ENCODE assay signal across 12 mouse cellular contexts in the genomic region with DNA sequence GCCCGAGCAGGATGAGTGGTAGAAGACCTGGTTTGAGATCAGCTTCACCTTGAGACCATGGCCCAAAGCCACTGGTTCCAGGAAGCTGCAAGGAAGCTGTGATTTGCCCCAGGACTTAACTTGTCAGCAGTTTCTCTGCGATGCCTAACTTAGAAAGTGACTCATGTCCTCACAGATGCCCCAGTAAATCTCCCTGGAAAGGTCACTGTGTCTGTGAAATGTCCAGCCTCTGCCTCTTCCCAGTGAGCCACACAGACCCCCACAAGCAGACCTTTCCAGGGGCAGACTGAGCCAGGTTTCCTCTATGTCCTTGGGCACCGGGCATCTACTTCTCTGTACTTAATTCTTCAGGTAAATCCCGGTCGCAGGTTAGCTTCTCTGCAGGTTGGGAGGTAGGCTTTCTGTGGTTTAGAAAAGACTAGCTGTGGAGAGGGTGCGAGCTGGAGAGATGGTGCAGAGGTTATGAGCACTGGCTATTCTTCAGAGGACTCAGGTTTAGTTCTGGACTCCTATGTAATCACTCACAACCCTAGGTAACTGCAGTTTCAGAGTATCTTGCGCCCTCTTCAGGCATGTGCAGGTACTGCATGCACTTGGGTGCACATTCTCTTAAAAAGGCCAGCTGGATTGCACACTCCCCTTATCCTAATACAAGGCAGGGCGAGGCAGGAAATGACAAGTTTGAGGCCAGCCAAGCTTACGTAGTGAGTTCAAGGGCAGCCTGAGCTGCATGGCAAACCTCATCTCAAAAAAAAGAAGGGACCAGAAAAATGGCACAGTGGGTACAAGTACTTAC. TPM values are rescaled to one million over a fixed set of nuclear protein-coding genes. Genes with fewer than 3 reads are reported as not detected.
DNase-seq lines count a peak whose midpoint lies in the region; ATAC-seq and TF ChIP-seq lines count a peak whose summit lies in the region.
"Had no signal": no experiment of that assay in that cellular context is flagged by ENCODE, and none has a peak within 500 bp of the region (broad histone marks: within the 10 kb centered on the region; RNA-seq: fewer than 3 reads in every experiment).

No protein-coding gene starts in this region.

- 0 out of 2 replicates have a peak, but pooled peaks have one; percentile 25 for TF ChIP-seq EP300 in heart, postnatal 0 days (IDR thresholded peaks at IDR 0.05; ENCODE audit: low read depth)

- no peaks in the 10 kb centered on the region for H3K36me3 ChIP-seq in hindbrain, embryonic 11.5 days (ENCODE audit: control insufficient read depth, insufficient read depth, low read length)
- no peaks in the 10 kb centered on the region for H3K36me3 ChIP-seq in hindbrain, embryonic 12.5 days
- no peaks in the 10 kb centered on the region for H3K36me3 ChIP-seq in heart, postnatal 0 days (replicated peaks; ENCODE audit: control insufficient read depth, insufficient read depth, low read length)
- H3K36me3 ChIP-seq in neural tube, embryonic 15.5 days, result no peaks in the 10 kb centered on the region
- H3K36me3 ChIP-seq: hindbrain, embryonic 10.5 days had no signal

- in situ Hi-C loops in Patski (cut with MboI; ENCODE audit: low pct_unique_long_range_greater_than_20kb), result no loop called here

- POLR2A ChIA-PET in Patski (lab: Charles Lee), result no interaction called here

- H3K9me3 ChIP-seq in hindbrain, embryonic 11.5 days (ENCODE audit: control insufficient read depth, low read length), result no peaks in the 10 kb centered on the region
- H3K9me3 ChIP-seq in hindbrain, embryonic 12.5 days (replicated peaks), result no peaks in the 10 kb centered on the region
- H3K9me3 ChIP-seq in heart, postnatal 0 days (replicated peaks; ENCODE audit: control insufficient read depth, low read length), result no peaks in the 10 kb centered on the region
- no peaks in the 10 kb centered on the region for H3K9me3 ChIP-seq in neural tube, embryonic 15.5 days (replicated peaks)
- H3K9me3 ChIP-seq: hindbrain, embryonic 10.5 days; limb, embryonic 13.5 days had no signal

- CTCF ChIA-PET in Patski (lab: Charles Lee), result interaction anchor here (1.2 to 12.2 kb wide), 3 partner anchors 11 to 93 kb away, joined by 3 to 169 read pairs (median 91); no protein-coding TSS in a partner anchor

- no peaks in the 10 kb centered on the region for H3K27me3 ChIP-seq in hindbrain, embryonic 11.5 days (ENCODE audit: control insufficient read depth, insufficient read depth, low read length)
- no peaks in the 10 kb centered on the region; the same call in 1 of the 2 replicates for H3K27me3 ChIP-seq in hindbrain, embryonic 12.5 days
- no peaks in the 10 kb centered on the region for H3K27me3 ChIP-seq in Patski
- H3K27me3 ChIP-seq in heart, postnatal 0 days (ENCODE audit: control insufficient read depth, insufficient read depth, low read length), result no peaks in the 10 kb centered on the region
- H3K27me3 ChIP-seq in neural tube, embryonic 15.5 days (replicated peaks), result no peaks in the 10 kb centered on the region
- H3K27me3 ChIP-seq: limb, embryonic 13.5 days had no signal

- peak; percentile 21 for DNase-seq in hindbrain, embryonic 11.5 days (ENCODE audit: low spot score)
- DNase-seq in A20 (ENCODE audit: low read depth, low spot score) (peak; percentile 34), Patski (ENCODE audit: low read depth, low spot score) (no peak)
- peak; percentile 81 for DNase-seq in heart, postnatal 0 days (ENCODE audit: low spot score)
- no peak for DNase-seq in urinary bladder, postnatal 14 days (ENCODE audit: low spot score)
- no peak for DNase-seq in layer of hippocampus, adult 8-10 months (ENCODE audit: low spot score in 2 of 2)

- ATAC-seq in hindbrain, embryonic 11.5 days (ENCODE audit: low FRiP score), result no peak
- ATAC-seq in hindbrain, embryonic 12.5 days (ENCODE audit: low FRiP score), result no peak
- ATAC-seq in Patski, result no peak
- peak; percentile 57 for ATAC-seq in heart, postnatal 0 days (ENCODE audit: insufficient read depth, low read depth)
- no peak for ATAC-seq in neural tube, embryonic 15.5 days (ENCODE audit: low FRiP score)

- H3K4me1 ChIP-seq in hindbrain, embryonic 11.5 days (replicated peaks; ENCODE audit: control insufficient read depth, insufficient read depth, low read length), result no peaks in the 10 kb centered on the region
- H3K4me1 ChIP-seq in hindbrain, embryonic 12.5 days, result no peaks in the 10 kb centered on the region
- H3K4me1 ChIP-seq in heart, postnatal 0 days (ENCODE audit: control insufficient read depth, insufficient read depth), result peaks cover 7% of the 10 kb centered on the region
- no peaks in the 10 kb centered on the region for H3K4me1 ChIP-seq in neural tube, embryonic 15.5 days
- H3K4me1 ChIP-seq: hindbrain, embryonic 10.5 days had no signal

- peak; percentile 75 for TF ChIP-seq CTCF in Patski (IDR thresholded peaks at IDR 0.05)
- TF ChIP-seq CTCF in heart, postnatal 0 days (IDR thresholded peaks at IDR 0.05; ENCODE audit: low read depth), result peak; percentile 48

- H3K4me2 ChIP-seq in hindbrain, embryonic 11.5 days (replicated peaks; ENCODE audit: low read depth, low read length), result no peak overlapping the region
- H3K4me2 ChIP-seq in hindbrain, embryonic 12.5 days (replicated peaks), result no peak overlapping the region
- H3K4me2 ChIP-seq in heart, postnatal 0 days (ENCODE audit: low read depth, low read length), result no peak overlapping the region
- no peak overlapping the region for H3K4me2 ChIP-seq in neural tube, embryonic 15.5 days
- H3K4me2 ChIP-seq: limb, embryonic 13.5 days had no signal

- 88% methylated on average over 9 of the region's 9 CpGs for WGBS in hindbrain, embryonic 11.5 days
- WGBS in hindbrain, embryonic 12.5 days, result 90% methylated on average over 9 of the region's 9 CpGs
- 70% methylated on average over 9 of the region's 9 CpGs for WGBS in heart, postnatal 0 days
- 89% methylated on average over 9 of the region's 9 CpGs for WGBS in neural tube, embryonic 15.5 days

- no peak overlapping the region for H3K4me3 ChIP-seq in hindbrain, embryonic 11.5 days (ENCODE audit: low read depth, low read length)
- H3K4me3 ChIP-seq in hindbrain, embryonic 12.5 days, result no peak overlapping the region
- H3K4me3 ChIP-seq in heart, postnatal 0 days (ENCODE audit: low read depth, low read length), result no peak overlapping the region
- H3K4me3 ChIP-seq in neural tube, embryonic 15.5 days (replicated peaks), result no peak overlapping the region
- H3K4me3 ChIP-seq: hindbrain, embryonic 10.5 days; limb, embryonic 13.5 days had no signal

- no peak overlapping the region for H3K27ac ChIP-seq in hindbrain, embryonic 11.5 days (ENCODE audit: low read depth, low read length)
- H3K27ac ChIP-seq in hindbrain, embryonic 12.5 days, result no peak overlapping the region
- H3K27ac ChIP-seq in heart, postnatal 0 days (ENCODE audit: low read depth), result peak overlapping the region; percentile 78
- H3K27ac ChIP-seq in neural tube, embryonic 15.5 days (replicated peaks), result no peak overlapping the region
- H3K27ac ChIP-seq: hindbrain, embryonic 10.5 days; limb, embryonic 13.5 days had no signal

- no peak overlapping the region for H3K9ac ChIP-seq in hindbrain, embryonic 11.5 days (ENCODE audit: low read depth, low read length)
- no peak overlapping the region for H3K9ac ChIP-seq in hindbrain, embryonic 12.5 days
- H3K9ac ChIP-seq in heart, postnatal 0 days (replicated peaks; ENCODE audit: low read depth, low read length), result no peak overlapping the region
- H3K9ac ChIP-seq in neural tube, embryonic 15.5 days (replicated peaks), result no peak overlapping the region
- H3K9ac ChIP-seq: limb, embryonic 13.5 days had no signal

RNA-seq across cellular contexts. Expression of gene Cdh3, which starts 16.7 kb away (rescaled TPM):
- polyA plus RNA-seq in hindbrain, embryonic 11.5 days (2014; fragmentation: Nextera tagmentation; extraction: Ambion mirVana), result 3.8 and 4.5 TPM in 2 replicates
- 7.7 and 10.0 TPM in 2 replicates for polyA plus RNA-seq in hindbrain, embryonic 12.5 days (2016; fragmentation: Nextera tagmentation; extraction: Ambion mirVana)
- 81.9 TPM for polyA plus RNA-seq in Patski (2021)
- total RNA-seq in heart, postnatal 0 days (2014; rRNA removed; ENCODE audit: low replicate concordance), result 9.2 and 11.4 TPM in 2 replicates
- polyA plus RNA-seq in heart, postnatal 0 days (2015; fragmentation: Nextera tagmentation; extraction: Ambion mirVana), result 4.3 and 4.5 TPM in 2 replicates
- 8.5 and 13.7 TPM in 2 replicates for polyA plus RNA-seq in neural tube, embryonic 15.5 days (2015; fragmentation: Nextera tagmentation; extraction: Ambion mirVana)
- total RNA-seq in layer of hippocampus, adult 8-10 months (2022), result under 1 TPM; 0.08 to 0.25 (median 0.20) TPM

RNA-seq across cellular contexts. Expression of gene 6030452D12Rik, which starts 27.1 kb away (rescaled TPM):
- polyA plus RNA-seq in hindbrain, embryonic 11.5 days (2014; fragmentation: Nextera tagmentation; extraction: Ambion mirVana), result not detected in 2 replicates
- not detected in 2 replicates for polyA plus RNA-seq in hindbrain, embryonic 12.5 days (2016; fragmentation: Nextera tagmentation; extraction: Ambion mirVana)
- not detected for polyA plus RNA-seq in Patski (2021)
- total RNA-seq in heart, postnatal 0 days (2014; rRNA removed; ENCODE audit: low replicate concordance), result not detected in 2 replicates
- polyA plus RNA-seq in heart, postnatal 0 days (2015; fragmentation: Nextera tagmentation; extraction: Ambion mirVana), result not detected in 2 replicates
- not detected in 2 replicates for polyA plus RNA-seq in neural tube, embryonic 15.5 days (2015; fragmentation: Nextera tagmentation; extraction: Ambion mirVana)
- total RNA-seq in layer of hippocampus, adult 8-10 months (2022), result not detected
- polyA plus RNA-seq: embryonic facial prominence, embryonic 11.5 days; hindbrain, embryonic 10.5 days; limb, embryonic 13.5 days; spleen, adult 2 months had no signal

RNA-seq across cellular contexts. Expression of gene Gm10073, which starts 45.8 kb away (rescaled TPM):
- polyA plus RNA-seq in hindbrain, embryonic 11.5 days (2014; fragmentation: Nextera tagmentation; extraction: Ambion mirVana), result 3.7 and 4.8 TPM in 2 replicates
- polyA plus RNA-seq in hindbrain, embryonic 12.5 days (2016; fragmentation: Nextera tagmentation; extraction: Ambion mirVana), result 3.2 and 3.8 TPM in 2 replicates
- polyA plus RNA-seq in Patski (2021), result 34.6 TPM
- 70.8 and 80.8 TPM in 2 replicates for total RNA-seq in heart, postnatal 0 days (2014; rRNA removed; ENCODE audit: low replicate concordance)
- polyA plus RNA-seq in heart, postnatal 0 days (2015; fragmentation: Nextera tagmentation; extraction: Ambion mirVana), result 6.2 and 6.5 TPM in 2 replicates
- polyA plus RNA-seq in neural tube, embryonic 15.5 days (2015; fragmentation: Nextera tagmentation; extraction: Ambion mirVana), result 9.4 and 11.1 TPM in 2 replicates
- total RNA-seq in layer of hippocampus, adult 8-10 months (2022), result 100 to 1,000 TPM in 2 of 4 experiments, 10 to 100 TPM in 2; 82.6 to 111 (median 95.6) TPM

Comparison
In these comparisons a context has a peak if more than half of its experiments do, and no peak if none do; other contexts are left out.
1. DNase-seq: peak in hindbrain, embryonic 11.5 days (single experiment), A20 (single experiment) and heart, postnatal 0 days (single experiment); none in Patski (single experiment), urinary bladder, postnatal 14 days (single experiment) and layer of hippocampus, adult 8-10 months (0 of 2).